Mouse (Mus musculus): ENCODE results near the gene Serpina12.

The Serpina12 gene

DNA sequence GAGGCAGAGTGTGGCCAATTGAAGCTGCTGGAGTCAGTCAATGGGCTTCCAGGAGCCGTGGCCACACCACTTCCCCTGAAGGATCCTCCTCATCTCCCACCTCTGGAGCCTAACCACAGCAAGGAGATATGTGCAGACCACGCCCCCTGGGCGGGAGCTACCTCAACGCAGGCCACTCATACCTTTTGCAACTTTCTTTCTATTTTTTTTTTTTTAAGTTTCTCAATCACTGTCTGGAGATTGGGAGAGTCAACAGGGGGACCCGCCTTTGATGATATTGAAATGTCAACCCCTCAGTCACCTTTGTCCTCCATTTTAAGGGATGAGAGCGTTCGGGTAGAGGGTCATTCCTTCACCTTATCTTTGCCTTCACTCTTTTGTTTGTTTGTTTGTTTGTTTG is at the start of gene Serpina12:
Gene Serpina12, minus strand, starts transcription at position 101 of the 400 bp plus-strand sequence.
- no peak for DNase-seq

DNA sequence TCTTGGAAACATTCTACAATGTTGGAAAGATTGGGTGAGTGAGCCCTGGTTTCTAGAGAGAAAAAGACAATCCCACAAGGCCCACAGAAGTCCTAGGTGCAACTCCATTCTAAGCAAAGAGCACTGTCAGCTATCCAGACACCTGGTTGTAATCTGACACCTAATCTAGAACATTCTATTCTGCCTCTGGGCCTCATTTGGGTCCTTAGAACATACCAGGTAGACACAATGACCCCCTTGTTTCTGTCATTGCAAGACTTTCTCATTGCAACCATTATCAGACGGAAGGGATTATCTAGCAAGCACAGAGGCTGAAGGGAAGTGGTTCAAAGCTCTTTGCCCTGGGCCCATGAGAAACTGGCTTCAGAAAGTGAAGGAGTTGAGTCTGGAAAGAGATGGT is 47.1 kb upstream of the Serpina12 start:
- DNase-seq: no peak

DNA sequence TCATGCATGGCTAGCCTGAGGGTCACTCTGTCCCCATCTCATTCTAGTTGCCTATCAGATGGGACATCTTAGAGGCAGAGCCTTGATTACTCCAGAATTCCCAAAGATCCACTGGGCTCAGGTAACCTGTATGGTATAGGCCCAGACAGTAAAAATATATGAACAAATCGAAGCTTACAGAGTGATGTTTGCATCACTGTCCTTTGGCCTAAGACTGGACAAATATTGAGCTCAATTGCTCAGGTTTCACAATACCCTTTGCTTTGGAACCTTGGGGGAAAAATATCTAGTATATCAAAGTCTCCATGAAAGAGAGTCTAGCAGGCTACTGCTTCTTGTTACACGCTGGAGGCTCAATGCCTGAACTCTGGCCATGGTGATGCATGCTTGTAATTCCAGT is 45.9 kb upstream of the Serpina12 start:
- DNase-seq: no peak

- peak; percentile 54 for DNase-seq
Measured at GRCm38 (mm10) chr12:104072286-104072685, 28.0 kb upstream of the Serpina12 start.

GRCm38 (mm10) chr12:104071708-104072107 is 27.5 kb upstream of the Serpina12 start:
- DNase-seq: no peak

- DNase-seq: peak; percentile 80
Measured at GRCm38 (mm10) chr12:104069620-104070019, 25.4 kb upstream of the Serpina12 start.

DNA sequence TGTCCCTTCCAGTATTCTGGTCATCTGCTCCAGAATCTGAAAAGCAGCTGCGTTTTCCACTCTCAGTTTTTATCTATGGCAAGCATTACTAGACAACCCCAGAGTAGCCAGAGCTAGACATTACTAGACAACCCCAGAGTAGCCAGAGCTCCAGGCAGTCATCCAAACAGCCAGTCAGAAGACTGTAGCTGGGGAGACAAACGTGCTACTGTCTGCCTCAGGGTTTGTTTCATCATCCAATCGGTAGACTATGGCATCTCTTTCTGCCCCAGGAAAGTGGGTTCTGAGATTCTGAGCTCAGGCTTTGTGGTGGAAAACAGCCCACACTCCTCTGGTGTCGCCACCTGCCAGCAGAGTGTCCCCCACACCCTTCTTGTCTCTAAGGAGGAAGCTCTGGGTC is 23.3 kb upstream of the Serpina12 start:
- peak; percentile 86 for DNase-seq

DNA sequence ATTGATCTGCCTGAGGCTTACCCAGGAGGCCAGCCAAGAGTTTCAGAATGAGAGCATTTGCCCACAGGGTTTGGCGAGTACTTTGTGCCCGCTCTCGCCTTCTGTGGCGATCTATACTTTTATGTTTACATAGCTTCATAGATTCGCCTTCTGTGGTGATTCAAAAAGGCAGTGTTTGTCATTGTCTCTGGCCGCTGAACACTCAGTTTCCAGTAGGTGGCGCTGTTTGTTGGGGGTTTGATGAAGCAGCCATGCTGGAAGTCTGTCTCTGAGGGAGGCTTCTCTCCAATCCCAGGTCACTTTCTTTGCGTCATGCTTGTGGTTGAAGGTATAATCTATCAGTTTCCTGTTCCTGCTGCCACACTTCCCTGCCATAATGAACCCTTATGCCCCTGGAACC is 22.0 kb upstream of the Serpina12 start:
- peak; percentile 41 for DNase-seq

DNA sequence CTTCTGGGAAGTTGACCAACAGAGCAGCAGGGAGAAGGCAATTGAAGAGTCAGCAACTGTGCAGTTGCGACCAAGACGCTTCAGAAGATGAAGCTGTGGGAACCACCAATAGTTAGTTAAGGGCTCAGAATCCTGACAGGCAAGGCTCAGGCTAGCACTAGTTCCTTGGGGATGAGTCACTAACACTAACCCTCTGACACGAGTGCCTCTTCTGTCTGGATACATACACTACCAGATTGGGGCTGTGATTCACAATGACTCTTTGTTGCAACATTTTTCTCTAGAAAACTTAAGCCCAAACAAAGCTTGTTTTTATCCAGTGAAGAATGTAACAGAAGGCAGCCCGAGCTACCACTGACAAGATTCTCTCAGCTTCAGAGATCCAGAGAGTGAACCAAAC is 20.8 kb upstream of the Serpina12 start:
- no peak for DNase-seq

- DNase-seq: no peak
Measured at GRCm38 (mm10) chr12:104064532-104064931, 20.3 kb upstream of the Serpina12 start.

- DNase-seq: no peak
Measured at GRCm38 (mm10) chr12:104061862-104062261, 17.6 kb upstream of the Serpina12 start.

DNA sequence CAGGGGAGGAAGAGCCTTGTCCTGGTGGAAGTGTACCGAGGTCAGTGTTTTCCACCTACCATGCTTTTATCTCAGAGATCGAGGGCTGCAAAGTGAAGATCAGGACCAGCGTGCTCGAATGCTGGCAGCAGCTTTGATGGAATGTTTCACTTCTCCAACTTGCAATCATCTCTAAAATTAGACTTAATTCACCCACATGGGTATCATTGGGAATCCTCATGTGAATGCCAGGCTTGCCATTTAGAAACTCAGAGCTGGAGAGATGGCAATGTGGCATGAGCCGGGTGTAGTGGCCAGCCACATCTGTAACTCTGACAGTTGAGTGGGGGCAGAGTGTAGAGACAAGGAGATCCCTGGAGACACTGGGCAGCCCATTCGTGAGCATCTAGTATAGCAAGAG is 15.9 kb upstream of the Serpina12 start:
- DNase-seq: peak; percentile 20

DNA sequence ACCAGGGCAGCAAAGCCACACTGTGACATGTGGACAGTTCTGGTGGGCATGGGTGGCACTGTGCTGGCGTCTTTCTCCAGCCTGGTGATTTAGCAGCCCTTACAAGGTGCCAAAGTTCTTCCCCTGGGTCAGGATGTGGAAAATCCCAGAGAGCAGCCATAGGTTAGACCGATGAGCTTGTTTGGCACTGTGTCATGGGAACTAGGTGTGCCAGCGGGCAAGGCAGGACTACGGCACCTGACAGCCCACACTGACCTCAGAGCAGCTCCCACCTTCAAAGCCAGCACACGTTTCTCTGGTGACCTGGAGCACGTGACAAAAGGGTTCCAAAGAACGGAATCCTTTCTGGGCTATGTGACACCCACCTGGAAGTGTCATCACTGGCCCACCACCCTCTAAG is 13.3 kb upstream of the Serpina12 start:
- no peak for DNase-seq

GRCm38 (mm10) chr12:104057050-104057449 is 12.8 kb upstream of the Serpina12 start:
- DNase-seq: no peak

DNA sequence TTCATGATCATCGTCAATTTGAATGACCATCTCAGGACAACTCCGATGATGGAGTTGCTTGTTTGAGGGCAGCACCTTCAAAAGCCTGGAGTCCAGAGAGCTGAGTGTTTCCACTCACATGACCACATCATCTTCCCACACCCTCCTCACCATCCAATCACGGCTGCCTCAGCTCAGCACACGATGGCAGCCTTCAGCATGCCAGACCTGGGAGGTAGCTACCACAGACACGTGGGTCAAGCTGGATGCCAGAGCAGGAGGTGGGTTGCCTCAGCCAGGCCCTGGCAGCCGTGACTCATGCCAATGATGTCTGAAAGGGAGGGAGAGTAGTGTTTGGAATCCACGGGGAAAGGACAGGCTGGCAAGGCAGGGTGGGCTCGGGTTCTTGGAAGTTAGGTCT is 11.5 kb upstream of the Serpina12 start:
- no peak for DNase-seq

DNA sequence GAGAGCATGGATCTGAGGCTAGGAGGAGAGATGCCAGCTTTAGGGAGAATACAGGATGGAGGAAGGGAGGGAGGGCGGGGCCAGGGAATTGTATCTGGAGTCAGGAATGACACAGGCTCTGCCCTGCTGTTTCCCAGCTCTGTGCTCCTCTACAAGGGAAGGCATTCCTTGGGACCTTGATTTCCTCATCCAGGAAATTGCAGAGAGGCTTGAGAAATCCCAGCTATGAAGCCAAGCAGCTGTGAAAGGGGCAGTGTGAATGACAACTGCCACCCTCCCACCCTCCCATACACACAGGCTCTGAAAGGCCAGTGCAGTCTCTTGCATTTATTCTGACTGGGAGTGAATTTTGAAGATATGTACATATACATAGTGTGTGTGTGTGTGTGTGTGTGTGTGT is 9.8 kb upstream of the Serpina12 start:
- DNase-seq: no peak

GRCm38 (mm10) chr12:104045713-104046112 is 1.5 kb upstream of the Serpina12 start:
- no peak for DNase-seq

DNA sequence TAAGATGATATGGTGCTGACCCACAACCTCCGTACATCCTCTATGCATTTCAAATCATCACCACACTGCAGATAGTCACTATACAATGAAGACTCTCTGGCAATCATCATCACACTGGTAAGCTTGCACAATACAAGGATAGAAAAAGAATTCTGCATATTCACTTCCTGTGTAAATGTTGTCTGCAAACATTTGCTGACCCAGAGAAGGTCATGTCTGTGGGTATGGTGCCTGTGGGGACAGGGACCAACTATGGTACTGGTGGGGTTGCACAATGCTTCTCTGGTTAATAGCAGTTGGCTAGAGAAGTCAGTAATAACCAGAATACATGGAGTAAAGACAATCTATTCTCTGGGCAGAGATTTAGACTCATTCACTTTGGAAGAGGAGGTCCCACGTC is 1.5 kb downstream of the Serpina12 start:
- no peak for DNase-seq

DNA sequence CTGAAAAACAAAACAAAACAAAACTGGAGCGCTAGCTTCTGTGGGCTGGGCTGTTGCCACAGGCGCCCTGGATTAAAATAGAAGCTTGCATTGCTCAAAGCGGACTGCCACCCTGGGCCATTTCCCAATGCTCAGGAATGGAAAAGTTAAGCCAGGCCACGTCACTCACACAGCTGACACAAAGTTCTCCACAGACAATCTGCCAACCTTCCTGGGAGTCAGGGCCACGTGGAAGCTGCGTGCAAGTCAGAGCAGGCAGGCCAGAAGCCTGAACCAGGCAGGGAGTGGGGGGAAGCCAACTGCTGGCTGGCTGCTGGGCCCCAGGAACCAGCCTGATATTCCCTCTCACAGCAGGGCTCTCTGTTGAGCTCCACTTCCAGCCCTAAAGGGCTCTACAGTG is 2.8 kb downstream of the Serpina12 start:
- DNase-seq: peak; percentile 86

DNA sequence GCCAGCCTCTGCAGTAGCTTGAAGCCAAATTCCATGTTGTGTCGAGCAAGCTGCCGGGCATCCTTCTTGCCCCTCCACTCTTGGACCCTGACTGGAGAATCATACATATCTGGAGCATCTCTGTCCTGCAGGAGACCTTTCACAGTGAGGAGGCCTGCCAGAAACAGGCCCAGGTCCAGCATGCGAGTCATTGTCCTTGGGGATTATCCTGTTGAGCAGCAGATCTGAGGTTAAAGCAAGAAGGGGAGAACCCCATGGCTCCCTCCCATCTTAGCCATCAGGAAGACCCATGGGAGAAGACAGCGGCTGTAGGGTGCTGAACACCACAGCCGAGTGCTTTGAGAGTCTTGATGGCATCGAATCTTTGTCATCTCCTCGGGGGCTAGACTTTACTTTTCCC is 6.1 kb downstream of the Serpina12 start:
- no peak for DNase-seq

GRCm38 (mm10) chr12:104033752-104034151 is 10.5 kb downstream of the Serpina12 start:
- DNase-seq: no peak

- DNase-seq: no peak
Measured at GRCm38 (mm10) chr12:104029986-104030385, 14.3 kb downstream of the Serpina12 start.

DNA sequence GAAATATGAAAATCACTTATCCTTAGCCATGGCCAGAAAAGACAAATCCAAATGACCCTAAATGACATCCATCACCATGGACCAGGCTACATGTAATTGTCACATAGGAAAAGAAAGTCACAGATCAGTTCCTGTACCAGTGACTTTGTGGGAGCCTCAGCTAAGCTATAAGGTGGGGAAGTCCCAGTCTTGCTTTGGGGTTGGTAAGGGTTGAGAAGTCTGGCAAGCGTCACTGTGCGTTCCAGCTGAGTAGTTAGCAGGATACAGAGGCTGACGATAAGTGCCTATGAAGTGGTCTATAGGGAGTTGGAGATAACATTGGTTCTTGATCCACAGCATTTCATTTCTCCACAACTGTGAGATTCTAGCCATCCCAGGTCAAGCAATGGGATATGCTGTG is 29.0 kb downstream of the Serpina12 start:
- DNase-seq: no peak

DNA sequence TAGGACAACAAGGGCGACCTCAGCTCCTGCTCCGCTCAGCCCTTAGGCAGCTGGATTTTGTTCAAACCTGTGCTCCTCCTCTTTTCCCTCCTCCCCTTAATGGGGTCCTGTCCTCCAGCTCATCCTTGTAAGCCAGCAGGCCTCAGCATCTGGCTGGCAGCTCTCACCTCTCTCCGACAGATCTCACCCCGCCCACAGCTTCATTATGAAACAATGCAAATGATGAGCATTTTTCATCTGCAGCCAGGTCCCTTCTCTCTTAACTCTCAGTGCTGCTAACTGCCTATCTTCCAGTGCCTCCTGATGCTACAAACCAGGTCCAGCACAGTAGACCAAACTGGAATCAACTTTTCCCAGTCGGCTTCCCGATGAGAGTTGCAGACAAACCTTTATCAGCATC is 30.6 kb downstream of the Serpina12 start, which contains the start of gene Serpina9:
Gene Serpina9, minus strand, starts transcription at position 136 of the 400 bp plus-strand sequence.
- no peak for DNase-seq

DNA sequence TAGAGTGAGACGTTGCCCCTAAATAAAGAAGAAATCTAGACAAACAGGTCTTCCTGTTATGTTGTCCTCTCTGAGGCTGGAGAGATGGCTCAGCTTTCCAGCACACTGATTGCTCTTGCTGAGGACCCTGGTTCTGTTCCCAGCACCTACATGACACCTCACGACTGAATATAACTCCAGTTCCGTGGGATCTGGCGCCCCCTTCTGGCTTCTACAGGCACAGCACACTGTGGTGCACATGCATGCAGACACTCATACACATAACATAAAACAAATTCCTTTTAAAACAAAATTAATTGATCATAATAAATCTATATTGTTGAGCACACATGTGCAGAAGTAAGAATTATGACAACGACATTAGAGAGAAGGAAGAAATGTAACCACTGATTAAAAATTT is 39.6 kb downstream of the Serpina12 start:
- no peak for DNase-seq

DNA sequence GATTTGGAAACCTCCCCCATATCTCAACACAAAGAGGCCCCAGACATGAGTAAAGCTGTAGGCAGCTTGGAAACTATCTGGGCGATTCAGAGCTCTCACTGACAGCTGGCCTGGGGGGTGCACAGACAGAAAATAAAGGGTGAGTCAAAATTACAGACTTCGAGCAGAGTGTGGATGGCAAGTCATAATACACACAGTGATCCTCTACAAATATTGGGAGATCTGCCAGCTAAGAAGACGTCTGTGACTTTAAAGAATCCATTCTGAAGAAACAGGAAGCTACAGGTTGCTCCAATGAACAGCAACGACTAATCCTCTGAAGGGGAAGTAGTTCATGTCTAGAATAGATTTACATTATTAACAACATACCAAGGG is 41.0 kb downstream of the Serpina12 start:
- peak; percentile 65 for DNase-seq

Data from layer of hippocampus, adult 9-11 months (tissue).